Mouse (Mus musculus) layer of hippocampus, postnatal 25 days (tissue): ENCODE results near the gene Slc27a5. TPM values are rescaled to one million over a fixed set of nuclear protein-coding genes. Genes with fewer than 3 reads are reported as not detected.

Experiments used
- DNase-seq, 2 experiments: peaks; one replicate each; pipeline ENCODE4 v3.0.0; 2022; ENCODE audit warnings: mixed read lengths in 2 of 2, low spot score in 1 of 2; ENCODE audit errors: extremely low spot score in 1 of 2
- total RNA-seq, 2 experiments: library from RNA; stranded (reverse); gene quantifications; 2 replicates each; pipeline ENCODE4 v1.2.3; 2021

The Slc27a5 gene
- total RNA-seq, 2 experiments from 2014 or later = 0.22 to 0.47 TPM

- no peak for DNase-seq
These were observed 57.4 kb downstream of the Slc27a5 start for GRCm38 (mm10) chr7:12940599-12940998.

Other genes with a start within 250 kb of the Slc27a5 start
- gene Zscan18, start 194.6 kb downstream of the Slc27a5 start, total RNA-seq = 10 to 100 TPM; 17.9 to 18.9 TPM
- gene Zfp329, start 179.3 kb downstream of the Slc27a5 start, total RNA-seq = 10 to 100 TPM; 22.0 to 26.4 TPM
- gene Zfp110, start 163.4 kb downstream of the Slc27a5 start, total RNA-seq = 10 to 100 TPM; 13.0 to 13.4 TPM
- gene Zfp128, start 117.0 kb downstream of the Slc27a5 start, total RNA-seq = 1 to 10 TPM; 6.8 to 9.0 TPM
- 10 to 100 TPM; 14.4 to 15.1 TPM for gene Zscan22, start 100.4 kb downstream of the Slc27a5 start, total RNA-seq
- gene Rps5, start 75.9 kb downstream of the Slc27a5 start, total RNA-seq = 100 to 1,000 TPM; 379 to 453 TPM
- gene Rnf225, start 70.8 kb downstream of the Slc27a5 start, total RNA-seq = 1 to 10 TPM in 1 of 2 experiments, under 1 TPM in 1; 0.91 to 1.3 TPM
- gene Zfp324, start 32.4 kb downstream of the Slc27a5 start, total RNA-seq = 10 to 100 TPM; 10.2 to 12.1 TPM
- 1 to 10 TPM; 8.1 to 9.1 TPM for gene Zfp446, start 20.3 kb downstream of the Slc27a5 start, total RNA-seq
- gene Trim28, start 922 bp upstream of the Slc27a5 start, total RNA-seq = 100 to 1,000 TPM; 236 to 250 TPM
- 10 to 100 TPM; 34.4 to 35.3 TPM for gene Zbtb45, start 11.8 kb upstream of the Slc27a5 start, total RNA-seq
- gene Chmp2a, start 36.6 kb upstream of the Slc27a5 start, total RNA-seq = 100 to 1,000 TPM; 128 to 149 TPM
- gene Ube2m, start 40.1 kb upstream of the Slc27a5 start, total RNA-seq = 100 to 1,000 TPM; 197 to 209 TPM
- 10 to 100 TPM; 12.8 to 18.0 TPM for gene Mzf1, start 56.6 kb upstream of the Slc27a5 start, total RNA-seq
- not detected for gene Vmn1r85, start 97.0 kb upstream of the Slc27a5 start, total RNA-seq
- not detected for gene Vmn1r86, start 121.7 kb upstream of the Slc27a5 start, total RNA-seq
- gene Vmn1r87, start 142.0 kb upstream of the Slc27a5 start, total RNA-seq = not detected
- under 1 TPM; 0.14 to 0.15 TPM for gene Vmn1r88, start 161.4 kb upstream of the Slc27a5 start, total RNA-seq
- gene Vmn1r89, start 214.8 kb upstream of the Slc27a5 start, total RNA-seq = not detected